In genomic region chr1:180529847-180530246, GRCm38 (mm10) we compare ENCODE assay signal across 1 mouse cellular context.
TF ChIP-seq lines count a peak whose summit lies in the region.

No protein-coding gene starts in this region.

TF ChIP-seq in CH12.LX, 34 proteins besides CTCF, POLR2A, EP300 and RAD21 (continued from another document):
- TF ChIP-seq JUN (IDR thresholded peaks at IDR 0.05; ENCODE audit: insufficient read depth, low read depth, low read length) (no peak), MEF2A (IDR thresholded peaks at IDR 0.05; ENCODE audit: borderline replicate concordance, low read depth, low read length) (peak; percentile 99), USF2 (conservative IDR thresholded peaks at IDR 0.05; ENCODE audit: low read depth, low read length) (peak; percentile 87), USF1 (IDR thresholded peaks at IDR 0.05; ENCODE audit: low read depth, low read length) (peak; percentile 87), IRF4 (IDR thresholded peaks at IDR 0.05; ENCODE audit: low read depth, low read length) (peak; percentile 60), ETS1 (conservative IDR thresholded peaks at IDR 0.05; ENCODE audit: low read depth, low read length) (peak; percentile 89), TCF12 (IDR thresholded peaks at IDR 0.05; ENCODE audit: low read depth, low read length) (peak; percentile 90), POLR2AphosphoS2 (IDR thresholded peaks at IDR 0.05; ENCODE audit: low read depth, low read length) (no peak), MAFK (IDR thresholded peaks at IDR 0.05; ENCODE audit: insufficient replicate concordance, low read length) (no peak; the same call in 1 of the 2 replicates), ZNF384 (IDR thresholded peaks at IDR 0.05; ENCODE audit: low read depth, low read length) (no peak), MAX (IDR thresholded peaks at IDR 0.05; ENCODE audit: low read length) (peak; percentile 90), E2F4 (IDR thresholded peaks at IDR 0.05; ENCODE audit: insufficient replicate concordance, low read depth, low read length) (no peak), NELFE (IDR thresholded peaks at IDR 0.05; ENCODE audit: low read depth, low read length) (no peak), GABPA (IDR thresholded peaks at IDR 0.05; ENCODE audit: insufficient replicate concordance, low read depth, low read length) (no peak), SIN3A (IDR thresholded peaks at IDR 0.05; ENCODE audit: low read length) (no peak)
TF ChIP-seq in CH12.LX: peak in this region for 12.
